Mouse (Mus musculus) subcutaneous adipose tissue, adult 2 months (tissue): ENCODE measurements around the gene Rbm3. TPM values are rescaled to one million over a fixed set of nuclear protein-coding genes. Genes with fewer than 3 reads are reported as not detected.

ENCODE experiments used
- polyA plus RNA-seq: library from polyadenylated mRNA; depleted of rRNA; stranded (reverse); fragments of >200 nt; gene quantifications from 2 replicates; pipeline ENCODE4 v1.2.3, GENCODE M21; 2012; ENCODE audit warnings: low replicate concordance; rRNA removed

Rbm3 gene
- polyA plus RNA-seq = 78.4 and 136 TPM in 2 replicates

DNA sequence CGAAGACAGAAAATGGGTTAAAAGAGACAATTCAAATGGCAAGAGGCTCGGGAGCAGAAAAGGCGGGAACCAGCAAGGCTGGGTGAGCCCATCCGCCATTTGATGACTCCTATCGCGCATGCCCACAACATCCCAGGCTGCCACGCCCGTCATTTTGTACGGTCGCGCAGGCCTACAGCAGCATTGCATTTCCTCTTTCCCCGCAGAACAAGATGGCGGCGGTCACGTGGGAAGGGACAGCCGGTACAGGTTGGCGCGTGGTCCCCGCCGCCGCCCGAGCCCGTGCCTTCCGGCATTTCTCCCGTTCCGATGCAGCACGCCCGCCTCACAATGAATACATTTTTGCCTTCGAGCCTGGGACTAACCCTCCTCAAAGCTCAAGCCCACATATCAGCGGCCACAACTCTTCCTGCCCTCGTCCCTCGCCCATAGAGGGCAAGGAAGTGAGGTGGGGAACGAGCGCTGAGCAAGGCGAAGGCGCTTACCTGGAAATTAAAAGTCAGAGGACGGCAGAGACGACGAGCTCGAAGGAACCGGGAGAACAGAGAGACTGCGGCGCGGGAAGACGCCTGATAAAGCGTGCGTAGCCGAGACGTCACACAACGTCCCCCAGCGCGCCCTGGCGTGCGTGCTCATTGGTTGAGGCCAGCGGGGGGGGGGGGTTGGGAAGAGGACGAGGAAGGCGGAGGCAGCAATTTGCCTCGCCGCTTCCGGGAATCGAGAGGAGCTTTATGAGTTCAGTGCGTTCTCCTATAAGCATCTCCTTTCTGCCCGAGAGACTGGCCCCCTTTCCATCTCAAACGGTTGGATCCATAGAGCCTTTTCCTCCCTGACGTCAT lies at the start of gene Rbm3:
Gene Rbm3 (minus strand): TSS at position 728 of the 839 bp plus-strand sequence.

DNA sequence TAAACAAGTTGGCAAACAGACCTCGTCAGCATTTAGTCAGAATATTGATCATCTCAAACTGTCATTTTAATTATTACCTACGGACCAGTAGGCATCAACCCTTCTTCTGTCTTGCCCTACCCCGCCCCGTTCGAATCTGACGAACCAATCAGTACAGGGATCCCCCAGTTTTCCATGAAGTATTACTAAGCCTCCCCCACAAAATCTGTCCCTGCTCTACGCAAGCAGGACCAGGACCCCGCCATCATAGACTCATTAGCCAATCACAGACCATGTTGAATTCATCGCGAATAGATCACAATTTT lies 47.7 kb upstream of the Rbm3 start, which contains the start of gene Ebp:
Gene Ebp (minus strand): TSS at position 94 of the 305 bp plus-strand sequence.

DNA sequence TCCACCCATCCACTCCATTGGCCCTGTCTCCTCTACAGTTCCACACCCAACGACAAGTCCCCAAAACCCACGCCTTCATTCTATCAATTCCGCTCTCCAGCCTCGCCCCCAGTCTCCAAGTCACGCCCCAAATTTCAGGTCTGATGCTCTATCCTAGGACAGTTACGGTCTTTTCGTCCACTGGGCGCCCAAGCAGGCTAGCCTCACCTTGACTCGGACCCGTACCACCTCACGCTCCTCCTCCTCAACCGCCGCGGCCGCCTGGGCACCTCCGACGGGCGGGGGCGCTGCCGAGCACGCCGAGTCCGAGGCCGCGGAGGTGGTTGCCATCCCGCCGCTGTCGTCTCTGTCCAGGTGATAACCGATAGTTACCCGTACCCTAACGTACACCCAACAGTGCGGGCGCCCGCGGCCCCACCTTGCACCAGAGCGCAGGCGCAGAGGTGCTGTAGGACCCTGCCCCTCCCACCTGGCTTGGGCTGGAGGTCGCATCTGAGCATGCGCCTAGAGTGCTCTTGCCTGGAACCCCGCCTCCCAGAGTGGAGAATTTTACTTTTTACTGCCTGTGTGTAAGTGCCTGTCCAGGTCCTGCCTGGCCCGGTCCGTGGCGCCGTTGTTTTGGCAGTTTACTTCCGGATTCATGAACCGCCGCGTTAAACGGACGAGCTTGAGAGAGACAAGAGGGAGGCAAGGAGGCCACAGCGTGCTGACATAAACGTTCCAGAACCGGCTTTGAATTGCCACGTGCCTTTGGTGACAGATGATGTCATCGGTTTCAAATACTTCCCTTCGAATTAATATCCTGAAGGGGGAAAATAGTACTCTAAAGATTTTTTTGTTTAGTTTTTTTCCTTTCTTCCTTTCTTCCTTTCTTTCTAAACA lies 30.1 kb upstream of the Rbm3 start, which contains the start of gene Tbc1d25:
Gene Tbc1d25 (minus strand): TSS at position 678 of the 882 bp plus-strand sequence.

DNA sequence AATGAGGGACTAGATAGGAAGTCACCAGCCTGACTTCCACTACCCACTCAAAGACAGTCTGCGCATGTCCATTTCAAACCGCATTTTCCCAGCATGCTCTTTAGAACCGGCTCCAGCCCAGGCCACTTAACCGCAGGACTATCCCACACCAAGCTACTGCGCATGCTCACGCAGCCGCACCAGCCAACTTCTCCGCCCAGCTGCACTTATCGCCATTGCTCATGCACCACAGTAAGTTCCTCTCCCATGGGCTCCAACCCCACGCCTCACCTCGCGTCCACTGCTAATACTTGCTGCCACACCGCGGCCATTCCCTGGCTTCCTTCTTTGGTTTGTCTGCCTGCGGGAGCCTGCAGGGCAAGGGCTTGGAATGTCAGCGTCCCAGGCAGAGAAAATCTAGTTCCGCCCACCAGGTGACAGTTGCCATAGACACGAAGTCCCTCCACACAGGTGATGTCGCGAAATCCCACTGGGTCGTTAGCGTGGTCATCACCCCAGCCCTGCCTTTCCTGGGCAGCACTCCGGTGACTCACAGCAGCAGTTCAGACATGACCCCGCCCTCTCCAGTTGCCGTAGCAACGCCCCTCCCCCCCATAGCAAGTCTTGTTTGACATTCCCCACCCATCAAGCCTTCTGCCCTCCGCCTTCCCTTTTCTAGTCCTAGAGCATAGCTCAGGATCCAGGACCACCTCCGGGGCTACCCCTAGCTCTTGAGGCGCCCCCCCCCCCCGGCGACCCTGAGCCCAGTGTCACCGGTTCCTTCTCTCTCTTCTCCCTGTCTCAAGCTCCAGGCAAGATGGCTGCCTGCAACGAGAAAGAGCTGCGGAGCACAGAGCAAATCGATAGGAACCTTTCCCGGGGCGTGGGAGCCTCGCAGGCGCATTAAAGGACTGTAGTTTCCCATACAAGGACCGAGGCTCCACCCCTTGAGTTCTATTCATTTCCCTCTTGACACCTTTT lies 13.4 kb downstream of the Rbm3 start, which contains the start of gene Wdr13:
Gene Wdr13 (minus strand): TSS at position 876 of the 960 bp plus-strand sequence.

DNA sequence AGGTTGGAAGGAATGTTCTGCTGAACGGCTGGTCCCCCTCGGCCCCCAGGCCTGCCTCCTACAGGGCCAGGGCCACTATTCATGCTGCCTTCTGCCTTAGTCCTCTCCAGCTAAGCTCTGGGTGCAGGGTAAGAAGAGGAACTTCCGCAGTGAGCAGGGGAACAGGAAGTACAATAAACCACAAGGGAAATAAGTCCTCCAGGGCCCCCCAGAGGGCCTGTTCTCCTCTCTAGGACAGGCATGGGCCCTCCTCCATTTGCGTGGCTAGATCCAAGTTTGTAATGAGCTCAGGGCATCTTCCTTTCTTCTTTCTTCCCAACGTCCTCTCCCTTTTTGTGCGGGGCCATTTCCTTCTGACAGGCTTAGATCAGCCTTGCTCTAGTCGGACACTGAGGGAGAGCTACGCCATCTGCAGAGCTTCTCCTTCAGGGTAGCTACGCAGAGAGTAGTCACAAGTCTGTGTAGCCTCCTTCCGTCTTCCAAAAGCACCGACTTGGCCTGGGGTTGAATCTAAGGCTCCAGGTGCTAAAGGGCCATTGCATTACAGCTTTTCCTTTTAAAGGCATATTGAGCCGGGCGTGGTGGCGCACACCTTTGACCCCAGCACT lies 55.2 kb downstream of the Rbm3 start, which contains the start of gene Was:
Gene Was (minus strand): TSS at position 153 of the 608 bp plus-strand sequence.

Other genes with a start within 250 kb of the Rbm3 start
- gene Pqbp1, start 246.6 kb downstream of the Rbm3 start, polyA plus RNA-seq = 52.5 and 69.5 TPM in 2 replicates
- 31.6 and 39.6 TPM in 2 replicates for gene Timm17b, start 246.5 kb downstream of the Rbm3 start, polyA plus RNA-seq
- gene Gm10491, start 238.0 kb downstream of the Rbm3 start, polyA plus RNA-seq = not detected in 2 replicates
- not detected in 2 replicates for gene Gm10490, start 236.3 kb downstream of the Rbm3 start, polyA plus RNA-seq
- gene Pcsk1n, start 226.1 kb downstream of the Rbm3 start, polyA plus RNA-seq = 0.24 TPM in 1 of 2 replicates, not detected in the other
- not detected in 2 replicates for gene Eras, start 217.3 kb downstream of the Rbm3 start, polyA plus RNA-seq
- 23.6 and 53.9 TPM in 2 replicates for gene Hdac6, start 198.0 kb downstream of the Rbm3 start, polyA plus RNA-seq
- gene Gata1, start 167.8 kb downstream of the Rbm3 start, polyA plus RNA-seq = 0.26 and 1.4 TPM in 2 replicates
- not detected in 2 replicates for gene Glod5, start 127.4 kb downstream of the Rbm3 start, polyA plus RNA-seq
- 10.4 and 24.1 TPM in 2 replicates for gene Suv39h1, start 71.1 kb downstream of the Rbm3 start, polyA plus RNA-seq
- gene Was, start 55.4 kb downstream of the Rbm3 start, polyA plus RNA-seq = 4.9 and 6.4 TPM in 2 replicates
- 84.0 and 125 TPM in 2 replicates for gene Wdr13, start 13.0 kb downstream of the Rbm3 start, polyA plus RNA-seq
- gene Tbc1d25, start 30.3 kb upstream of the Rbm3 start, polyA plus RNA-seq = 15.1 and 22.4 TPM in 2 replicates
- gene Ebp, start 47.6 kb upstream of the Rbm3 start, polyA plus RNA-seq = 81.3 and 98.9 TPM in 2 replicates
- 28.2 and 61.6 TPM in 2 replicates for gene Porcn, start 60.6 kb upstream of the Rbm3 start, polyA plus RNA-seq
- 38.1 and 48.9 TPM in 2 replicates for gene Ftsj1, start 106.5 kb upstream of the Rbm3 start, polyA plus RNA-seq
- gene Slc38a5, start 125.3 kb upstream of the Rbm3 start, polyA plus RNA-seq = 0.62 and 10.9 TPM in 2 replicates
- not detected in 2 replicates for gene Ssxb10, start 181.5 kb upstream of the Rbm3 start, polyA plus RNA-seq
- gene Ssxb9, start 221.1 kb upstream of the Rbm3 start, polyA plus RNA-seq = not detected in 2 replicates